Mouse (Mus musculus) C2C12 (cell line): ENCODE data around the gene Pdxk.

Source experiments
- CTCF ChIP-seq: IDR thresholded peaks from one replicate; pipeline ENCODE4 v1.5.1; 2011; ENCODE audit not compliant: control insufficient read depth, insufficient read depth, insufficient read length
- MYOD1 ChIP-seq: IDR thresholded peaks from one replicate; pipeline ENCODE4 v1.6.1; 2011; ENCODE audit warnings: low read depth; ENCODE audit not compliant: control insufficient read depth, insufficient read length

DNA sequence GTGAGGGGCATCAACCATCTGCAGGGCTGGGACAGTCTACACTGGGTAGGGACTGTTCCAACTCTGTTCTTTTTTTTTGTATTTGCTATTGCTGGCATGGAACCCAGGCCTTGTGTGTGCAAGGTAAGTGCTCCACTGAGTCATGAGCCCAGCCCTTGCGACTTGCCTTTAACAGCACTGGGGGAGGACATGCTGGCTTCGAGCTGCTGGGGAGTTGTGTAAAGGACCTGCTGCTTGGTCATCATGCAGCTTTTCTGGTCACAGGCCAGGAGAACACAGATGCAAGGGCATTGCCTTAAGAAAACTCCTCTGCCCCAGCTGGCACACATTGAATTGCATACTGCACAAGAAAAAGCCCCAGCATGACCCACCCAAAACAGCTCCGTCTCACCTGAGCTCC is 22.5 kb downstream of the Pdxk start:
- no peak for TF ChIP-seq CTCF
- no peak for TF ChIP-seq MYOD1
